Mouse (Mus musculus) kidney, postnatal 0 days (tissue): ENCODE results near the gene Spag9. TPM values are rescaled to one million over a fixed set of nuclear protein-coding genes. Genes with fewer than 3 reads are reported as not detected.

ENCODE experiments used
- ATAC-seq: fragments of 200-750 bp; cut with Nextera tagmentation; replicated peaks from 2 replicates; pipeline ENCODE4 v1.8.0; 2017; ENCODE audit warnings: low read depth, moderate number of reproducible peaks, moderate TSS enrichment, moderate library complexity; ENCODE audit not compliant: low FRiP score
- DNase-seq: peaks from one replicate; pipeline ENCODE4 v3.0.0-alpha.2; 2016; ENCODE audit warnings: low spot score
- H3K27ac ChIP-seq: fragments of 300-500 bp; sonication (generic); 2 replicates; pipeline ENCODE4 v1.5.1; 2014; ENCODE audit warnings: mild to moderate bottlenecking
- H3K27me3 ChIP-seq: fragments of 300-500 bp; sonication (generic); 2 replicates; pipeline ENCODE4 v1.6.1; 2014; ENCODE audit warnings: low read length, mixed read lengths; ENCODE audit not compliant: insufficient read depth
- H3K36me3 ChIP-seq: fragments of 300-500 bp; sonication (generic); 2 replicates; pipeline ENCODE4 v1.6.1; 2014; ENCODE audit warnings: low read length, mixed read lengths; ENCODE audit not compliant: insufficient read depth
- H3K4me1 ChIP-seq: fragments of 300-500 bp; sonication (generic); replicated peaks from 2 replicates; pipeline ENCODE4 v1.6.1; 2014; ENCODE audit warnings: antibody characterized with exemption, low read length, mixed read lengths; ENCODE audit not compliant: insufficient read depth
- H3K4me2 ChIP-seq: fragments of 300-500 bp; sonication (generic); 2 replicates; pipeline ENCODE4 v1.6.1; 2014; ENCODE audit warnings: mild to moderate bottlenecking, low read length, moderate library complexity, mixed read lengths
- H3K4me3 ChIP-seq: fragments of 300-500 bp; sonication (generic); replicated peaks from 2 replicates; pipeline ENCODE4 v1.5.1; 2014; ENCODE audit warnings: low read depth, low read length
- H3K9ac ChIP-seq: fragments of 300-500 bp; sonication (generic); 2 replicates; pipeline ENCODE4 v1.6.1; 2014; ENCODE audit warnings: low read depth, low read length
- H3K9me3 ChIP-seq: fragments of 300-500 bp; sonication (generic); replicated peaks from 2 replicates; pipeline ENCODE4 v1.6.1; 2016; ENCODE audit warnings: low read length, inconsistent platforms, mixed read lengths
- CTCF ChIP-seq: IDR thresholded peaks from 2 replicates; pipeline ENCODE4 v1.5.1; 2016; ENCODE audit warnings: antibody characterized with exemption, low read depth, mild to moderate bottlenecking, moderate library complexity
- WGBS: fragments of 180-500 bp; shearing (Covaris S2); extraction: QIAGEN DNeasy Blood & Tissue Kit; methylation state at CpG from one replicate; pipeline ENCODE4 v1.1.7; 2014; 5-methylcytosine and 5-hydroxymethylcytosine counted together
- polyA plus RNA-seq: library from polyadenylated mRNA; unstranded; fragments of >200 nt; fragmentation: Nextera tagmentation; extraction: Ambion mirVana; gene quantifications from 2 replicates; pipeline ENCODE4 v1.2.1, GENCODE M21; 2015

Gene Spag9
- polyA plus RNA-seq, 1 experiment from 2014 or later, result 59.8 TPM

DNA sequence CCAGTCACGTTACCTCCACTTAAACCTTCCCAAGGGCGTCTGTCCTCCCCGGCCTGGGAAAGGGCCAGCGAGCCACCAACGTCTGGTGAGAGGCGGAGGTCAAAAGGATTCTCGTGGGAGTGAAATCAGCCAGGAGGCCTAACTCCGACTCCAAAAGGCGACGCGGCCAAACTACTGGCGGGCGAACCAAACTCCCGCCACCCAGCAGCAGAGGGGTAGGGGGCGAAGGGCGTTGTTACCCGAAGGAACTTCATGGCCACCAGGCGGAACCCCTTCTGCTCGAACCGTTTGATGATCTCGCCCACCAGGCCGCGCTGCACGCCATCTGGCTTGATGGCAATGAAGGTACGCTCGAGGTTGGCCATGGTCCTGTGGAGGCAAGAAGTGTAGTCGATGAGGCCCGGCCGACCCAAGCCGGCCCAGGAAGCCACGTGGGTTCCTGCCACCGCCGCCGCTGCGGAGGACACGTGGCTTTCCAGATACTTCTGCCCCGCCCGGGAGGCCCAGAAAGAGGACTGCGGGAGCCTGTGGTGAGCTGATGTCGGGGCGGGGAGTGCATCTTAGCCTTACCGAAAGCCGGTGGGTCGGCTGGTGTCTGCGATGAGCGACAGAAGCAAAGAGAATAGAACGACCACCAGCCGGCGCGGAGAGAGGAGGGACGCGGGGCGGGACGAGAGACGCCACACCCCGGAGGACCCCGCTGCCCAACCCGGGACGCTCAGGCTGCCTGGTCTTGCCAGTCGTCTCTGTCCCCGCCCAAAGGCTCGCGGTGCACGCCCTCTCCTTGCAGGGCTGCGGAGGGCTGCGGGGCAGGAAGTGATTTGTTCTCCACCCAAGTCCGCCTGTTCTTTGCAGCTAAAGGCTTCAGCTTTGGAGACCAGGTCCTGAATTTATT lies 40.4 kb upstream of the Spag9 start:
- Histone ChIP-seq H3K27me3 (no peaks in the 10 kb centered on the region), H3K9me3 (no peaks in the 10 kb centered on the region), H3K4me1 (0 out of 2 replicates have a peak, but pooled peaks cover 12% of the 10 kb centered on the region), H3K4me2 (peak overlapping the region; percentile 73), H3K4me3 (peak overlapping the region; percentile 65), H3K9ac (peak overlapping the region; percentile 63), H3K27ac (peak overlapping the region; percentile 88), H3K36me3 (peaks cover 17% of the 10 kb centered on the region)
- TF ChIP-seq CTCF, result peak; percentile 44
- 2% methylated on average over 67 of the region's 67 CpGs for WGBS
- peak; percentile 97 for DNase-seq
- peak; percentile 94 for ATAC-seq

- H3K4me1 ChIP-seq, result 0 out of 2 replicates have a peak, but pooled peaks cover 12% of the 10 kb centered on the region
- H3K27me3 ChIP-seq, result no peaks in the 10 kb centered on the region
- H3K9me3 ChIP-seq, result no peaks in the 10 kb centered on the region
- peak within 1 kb of the TSS; percentile 88 for H3K27ac ChIP-seq
- H3K4me3 ChIP-seq, result peak within 1 kb of the TSS; percentile 65
- H3K4me2 ChIP-seq, result peak within 1 kb of the TSS; percentile 73
- whole genome bisulfite sequencing, result under 1% methylated on average over 6 of the region's 6 CpGs
- H3K36me3 ChIP-seq, result peaks cover 19% of the 10 kb centered on the region
- ATAC-seq (0 out of 2 replicates have a peak, but pooled peaks have one; percentile 0), DNase-seq (no peak)
- TF ChIP-seq CTCF, result no peak
- peak within 1 kb of the TSS; percentile 63 for H3K9ac ChIP-seq
Observed at GRCm38 (mm10) chr11:93956159-93956558, 39.7 kb upstream of the Spag9 start, which contains the start of gene Nme2. Gene Nme2 (minus strand): TSS chr11:93956259.

DNA sequence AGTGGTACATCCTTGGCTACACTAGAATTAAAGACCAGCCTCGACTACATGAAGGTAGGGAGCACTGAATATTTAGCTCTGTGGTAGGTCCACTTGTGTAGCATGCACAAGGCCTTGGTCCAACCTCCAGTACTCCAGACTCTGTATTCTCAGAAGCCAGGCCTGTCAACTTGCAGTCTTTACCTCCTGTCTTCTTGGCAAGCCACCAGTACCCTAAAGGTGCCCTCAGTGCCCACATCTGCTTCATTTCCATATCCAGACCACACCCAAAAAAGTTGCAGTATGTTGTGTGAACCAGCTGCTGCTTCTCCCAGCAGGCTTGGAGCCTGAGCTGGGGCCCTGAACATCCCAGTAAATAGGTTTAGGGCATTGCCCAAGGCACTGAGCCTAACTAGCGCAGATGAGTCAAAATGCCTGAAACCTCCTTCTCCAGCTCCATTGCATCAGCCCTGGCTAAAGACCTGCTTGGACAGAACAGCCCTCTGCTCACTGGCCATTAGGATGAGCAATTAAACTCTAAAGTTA lies 38.8 kb upstream of the Spag9 start:
- no peak for ATAC-seq
- 90% methylated on average over 2 of the region's 2 CpGs for WGBS
- peaks cover 16% of the 10 kb centered on the region for H3K36me3 ChIP-seq

GRCm38 (mm10) chr11:93957746-93958145 lies 38.1 kb upstream of the Spag9 start:
- no peak for TF ChIP-seq CTCF
- H3K4me3 ChIP-seq, result no peak overlapping the region
- DNase-seq, result no peak
- ATAC-seq, result no peak
- no peak overlapping the region for H3K27ac ChIP-seq
- H3K9ac ChIP-seq, result no peak overlapping the region
- no peaks in the 10 kb centered on the region for H3K27me3 ChIP-seq
- H3K9me3 ChIP-seq, result no peaks in the 10 kb centered on the region
- no peak overlapping the region for H3K4me2 ChIP-seq
- 65% methylated on average over 4 of the region's 4 CpGs for WGBS
- 0 out of 2 replicates have a peak, but pooled peaks cover 7% of the 10 kb centered on the region for H3K4me1 ChIP-seq
- peaks cover 22% of the 10 kb centered on the region for H3K36me3 ChIP-seq

More for the DNA sequence above, 38.8 kb upstream of the Spag9 start:
- no peaks in the 10 kb centered on the region for H3K9me3 ChIP-seq
- no peak overlapping the region for H3K9ac ChIP-seq
- no peak for TF ChIP-seq CTCF
- no peak overlapping the region for H3K4me3 ChIP-seq
- no peak for DNase-seq
- no peaks in the 10 kb centered on the region for H3K27me3 ChIP-seq
- H3K4me2 ChIP-seq, result no peak overlapping the region
- no peak overlapping the region for H3K27ac ChIP-seq
- H3K4me1 ChIP-seq, result 0 out of 2 replicates have a peak, but pooled peaks cover 12% of the 10 kb centered on the region

DNA sequence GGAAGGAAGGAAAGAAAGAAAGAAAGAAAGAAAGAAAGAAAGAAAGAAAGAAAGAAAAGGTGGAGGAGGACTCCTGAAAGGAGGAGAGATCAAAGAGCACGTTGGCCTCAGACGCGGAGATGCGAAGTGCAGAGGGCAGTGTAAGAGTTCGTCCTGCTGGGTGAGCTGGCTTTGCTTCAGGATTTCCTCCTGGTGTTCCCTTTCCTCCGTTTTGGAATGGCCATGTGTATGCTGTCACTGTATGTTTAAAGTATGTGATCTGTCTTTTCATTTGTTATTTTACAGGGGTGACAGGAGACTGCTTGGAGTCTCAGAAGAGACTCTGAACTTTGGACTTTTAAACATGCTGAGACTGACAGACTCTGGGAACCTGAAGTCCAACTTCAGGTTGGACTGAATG lies 34.4 kb upstream of the Spag9 start:
- Histone ChIP-seq H3K4me3 (no peak overlapping the region), H3K4me2 (no peak overlapping the region), H3K4me1 (no peaks in the 10 kb centered on the region), H3K36me3 (peaks cover 38% of the 10 kb centered on the region), H3K27ac (no peak overlapping the region), H3K27me3 (no peaks in the 10 kb centered on the region), H3K9me3 (no peaks in the 10 kb centered on the region), H3K9ac (no peak overlapping the region)
- TF ChIP-seq CTCF, result no peak
- 81% methylated on average over 6 of the region's 6 CpGs for WGBS
- no peak for DNase-seq
- ATAC-seq, result no peak

DNA sequence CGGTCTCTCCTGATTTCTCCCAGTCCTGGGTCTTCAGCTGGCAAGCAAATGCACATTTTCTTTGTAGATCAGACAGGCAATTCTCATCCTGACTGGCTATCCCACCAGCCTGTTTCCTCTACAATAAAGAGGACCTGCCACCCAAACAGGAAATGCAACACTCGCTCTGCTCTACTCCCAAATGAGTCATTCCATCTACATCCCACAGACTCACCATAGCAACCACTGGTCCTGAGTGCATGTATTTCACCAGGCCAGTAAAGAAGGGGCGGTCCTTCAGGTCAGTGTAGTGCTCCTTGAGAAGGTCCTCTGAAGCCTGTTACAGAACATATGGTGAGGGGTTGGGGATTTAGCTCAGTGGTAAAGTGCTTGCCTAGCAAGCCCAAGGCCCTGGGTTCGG lies 32.9 kb upstream of the Spag9 start:
- Histone ChIP-seq H3K36me3 (peaks cover 38% of the 10 kb centered on the region), H3K9ac (no peak overlapping the region), H3K9me3 (no peaks in the 10 kb centered on the region), H3K4me2 (no peak overlapping the region), H3K4me3 (no peak overlapping the region), H3K4me1 (0 out of 2 replicates have a peak, but pooled peaks cover 3% of the 10 kb centered on the region), H3K27ac (no peak overlapping the region), H3K27me3 (no peaks in the 10 kb centered on the region)
- TF ChIP-seq CTCF, result no peak
- DNase-seq, result no peak
- ATAC-seq, result no peak
- WGBS, result 80% methylated on average over 4 of the region's 4 CpGs
